Mouse (Mus musculus) mouse embryonic stem cell (cell line): ENCODE data around the gene Wdr83os.

Source experiments
- in situ Hi-C, 2 experiments: fragments of 300-500 bp; cut with MboI; formaldehyde crosslinking; loops; 1 replicate in 1 of 2; 3 replicates in 1 of 2; pipeline ENCODE4 v1.14.3; 2019 to 2020; ENCODE audit warnings: low sequenced_read_pairs in 2 of 2, low pct_unique_long_range_greater_than_20kb in 1 of 2, mixed read lengths in 1 of 2; ENCODE audit not compliant: unreplicated experiment in 1 of 2

Wdr83os gene

DNA sequence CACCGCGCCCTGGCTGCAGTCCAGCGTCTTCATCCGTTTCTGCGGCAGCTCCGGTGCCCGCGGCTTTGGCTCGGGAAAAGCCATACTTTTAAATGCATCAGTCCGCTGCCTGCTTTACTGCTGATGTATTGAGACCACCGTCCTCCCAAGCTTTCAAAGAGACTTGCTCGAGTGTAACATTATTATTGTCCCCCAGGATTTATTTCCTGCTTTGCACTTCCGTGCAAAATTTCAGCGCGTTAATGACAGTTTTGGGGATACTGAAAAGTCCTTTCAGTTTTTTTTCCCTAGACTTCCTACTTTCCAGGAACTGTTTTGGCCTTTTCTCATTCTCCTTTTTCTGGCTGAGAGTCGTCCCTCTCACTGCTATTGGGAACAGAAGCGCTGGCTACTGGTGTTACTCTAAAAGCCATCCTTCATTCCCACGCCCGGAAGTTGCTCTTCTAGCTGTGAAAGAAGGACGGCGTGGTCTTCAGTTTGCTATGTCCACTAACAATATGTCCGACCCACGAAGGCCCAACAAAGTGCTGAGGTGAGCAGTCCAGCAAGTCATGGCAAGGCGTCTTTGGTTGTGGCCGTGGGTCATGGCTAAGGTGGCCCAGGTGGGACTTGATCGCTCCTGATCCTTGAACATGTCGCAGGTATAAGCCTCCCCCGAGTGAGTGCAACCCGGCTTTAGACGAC lies at the start of gene Wdr83os:
Wdr83os (plus strand) TSS at position 209 of the 684 bp plus-strand sequence.
- in situ Hi-C loops, result no loop called here

DNA sequence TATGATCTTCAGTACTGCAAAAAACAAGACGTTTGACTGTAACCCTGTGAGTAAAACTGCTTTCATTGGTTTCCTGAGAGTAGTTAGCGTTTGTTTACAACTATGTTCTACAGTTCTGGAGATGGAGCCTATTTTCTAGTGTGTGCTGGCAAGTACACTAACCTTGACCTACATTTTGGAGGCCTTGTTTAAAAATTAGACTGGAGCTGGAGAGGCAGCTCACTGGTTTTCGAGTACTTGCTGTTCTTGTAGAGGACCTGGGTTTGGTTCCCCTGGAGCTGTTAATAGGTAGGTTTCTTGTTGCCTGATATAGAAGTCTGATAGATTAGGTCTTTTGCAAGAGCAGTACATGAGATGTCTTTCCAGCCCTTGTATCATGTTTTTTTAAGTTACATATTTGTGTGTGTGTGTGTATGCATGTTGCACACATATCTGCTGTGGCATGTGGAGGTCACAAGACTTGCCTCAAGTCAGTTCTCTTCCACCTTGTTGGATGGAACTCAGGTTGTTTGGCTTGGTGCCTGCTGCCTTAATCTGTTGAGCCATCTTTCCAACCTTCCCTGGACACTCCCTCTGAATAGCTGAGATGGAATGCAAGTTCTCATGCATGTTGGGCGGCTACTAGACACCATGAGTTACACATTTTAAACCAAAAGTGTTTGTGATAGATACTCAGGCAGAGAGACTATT lies 47.8 kb upstream of the Wdr83os start:
- in situ Hi-C loops, result no loop called here

DNA sequence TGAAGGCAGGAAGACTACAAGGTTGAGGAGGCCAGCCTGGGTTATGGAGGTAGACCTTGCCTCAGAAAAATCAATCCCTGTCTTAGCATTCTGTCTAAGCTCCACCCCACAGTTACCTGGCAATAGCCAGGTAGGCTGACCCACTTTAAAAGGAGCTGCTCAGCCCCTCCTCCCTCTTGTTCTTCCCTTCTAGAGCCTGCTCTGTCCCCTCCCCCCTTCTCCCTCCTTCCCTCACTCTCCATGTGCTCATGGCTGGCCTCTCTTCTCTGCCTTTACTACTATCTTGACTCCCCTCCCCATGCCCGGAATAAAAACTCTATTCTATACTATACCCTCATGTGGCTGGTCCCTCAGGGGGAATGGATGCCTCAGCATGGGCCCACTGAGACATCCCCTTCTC lies 46.7 kb upstream of the Wdr83os start:
- in situ Hi-C loops, result no loop called here

DNA sequence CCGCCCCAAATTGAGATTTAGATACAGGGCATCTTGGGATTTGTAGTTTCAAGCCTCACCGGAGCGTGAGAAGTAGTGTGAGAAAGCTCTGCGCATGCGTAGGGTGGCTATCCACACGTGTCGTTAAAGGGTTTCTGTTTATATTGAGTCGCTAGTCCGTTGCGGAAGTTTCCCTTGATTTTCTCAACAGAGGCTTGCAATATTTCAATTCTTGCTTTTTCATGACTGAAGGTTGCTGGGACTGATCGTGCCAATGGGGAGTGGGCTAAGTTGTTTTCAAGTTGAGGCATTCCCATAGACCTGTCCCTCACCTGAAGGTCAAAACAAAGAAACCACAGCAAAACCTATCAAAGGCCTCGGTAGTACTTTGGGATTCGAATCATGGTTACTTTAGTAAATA lies 45.8 kb upstream of the Wdr83os start:
- in situ Hi-C loops, result no loop called here

DNA sequence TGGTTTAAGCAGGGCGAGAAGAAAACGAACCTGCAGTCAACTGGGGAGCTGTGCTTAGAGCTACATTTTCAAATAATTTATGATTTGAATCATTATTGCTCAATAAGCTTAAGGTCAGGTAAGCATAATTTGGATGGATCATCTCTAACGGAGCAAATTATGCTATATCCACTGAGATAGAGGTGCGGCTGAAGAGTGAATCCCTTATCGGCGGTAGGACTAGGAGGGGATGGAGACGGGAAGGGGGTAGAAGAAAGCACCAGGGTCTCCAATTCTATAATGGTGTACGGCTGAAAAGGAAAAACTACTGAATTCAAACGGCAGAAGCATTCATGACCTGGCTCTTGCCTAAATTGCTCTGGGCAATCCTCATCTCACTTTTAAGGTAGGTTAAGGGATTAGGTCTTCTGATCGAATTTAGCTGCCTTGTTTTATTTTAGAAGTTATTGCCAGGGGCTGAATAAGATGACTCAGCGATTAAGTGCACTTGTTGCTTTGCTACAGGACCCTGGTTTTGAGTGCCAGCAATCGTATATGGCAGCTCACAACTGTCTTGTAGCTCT lies 45.3 kb upstream of the Wdr83os start:
- in situ Hi-C loops, result no loop called here

DNA sequence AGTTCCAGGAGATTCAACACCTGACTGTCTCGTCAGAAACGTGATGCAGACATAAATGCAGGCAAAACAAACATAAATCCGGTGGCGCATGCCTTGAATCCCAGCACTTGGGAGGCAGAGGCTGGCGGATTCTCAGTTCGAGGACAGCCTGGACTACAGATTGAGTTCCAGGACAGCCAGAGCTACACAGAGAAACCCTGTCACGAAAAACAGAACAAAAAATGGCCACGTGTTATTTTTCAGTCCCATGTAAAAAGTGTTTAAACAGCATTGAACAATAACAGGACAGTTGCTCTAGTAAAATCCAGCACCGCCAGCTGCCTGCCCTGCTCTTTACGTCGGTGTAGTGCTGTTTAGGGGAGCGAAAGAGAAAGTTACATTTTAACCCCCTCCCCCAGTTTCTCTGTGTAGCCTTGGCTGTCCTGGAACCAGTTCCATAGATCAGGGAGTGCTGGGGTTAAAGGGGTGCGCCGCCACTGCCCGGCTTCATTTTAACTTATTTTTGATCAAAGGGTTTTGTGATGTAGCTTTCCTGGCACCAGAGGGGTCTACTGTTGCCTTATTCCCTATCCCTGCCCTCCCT lies 44.7 kb upstream of the Wdr83os start:
- in situ Hi-C loops, result no loop called here

DNA sequence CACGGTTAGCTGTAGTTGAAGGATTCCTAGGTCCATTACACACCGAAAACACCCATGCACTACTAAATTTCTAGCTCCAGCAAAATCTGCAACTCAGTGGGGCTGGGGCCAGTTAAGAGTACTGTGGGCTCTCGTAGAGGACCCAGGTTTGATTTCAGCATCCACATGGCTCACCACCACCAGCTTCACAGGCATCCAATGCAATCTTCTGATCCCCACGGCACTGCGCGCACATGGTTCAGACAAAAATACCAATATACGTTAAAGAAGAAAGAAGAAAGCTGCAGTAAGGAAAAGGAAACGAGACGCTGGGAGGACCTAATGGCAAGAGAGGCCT lies 44.2 kb upstream of the Wdr83os start:
- in situ Hi-C loops, result no loop called here

DNA sequence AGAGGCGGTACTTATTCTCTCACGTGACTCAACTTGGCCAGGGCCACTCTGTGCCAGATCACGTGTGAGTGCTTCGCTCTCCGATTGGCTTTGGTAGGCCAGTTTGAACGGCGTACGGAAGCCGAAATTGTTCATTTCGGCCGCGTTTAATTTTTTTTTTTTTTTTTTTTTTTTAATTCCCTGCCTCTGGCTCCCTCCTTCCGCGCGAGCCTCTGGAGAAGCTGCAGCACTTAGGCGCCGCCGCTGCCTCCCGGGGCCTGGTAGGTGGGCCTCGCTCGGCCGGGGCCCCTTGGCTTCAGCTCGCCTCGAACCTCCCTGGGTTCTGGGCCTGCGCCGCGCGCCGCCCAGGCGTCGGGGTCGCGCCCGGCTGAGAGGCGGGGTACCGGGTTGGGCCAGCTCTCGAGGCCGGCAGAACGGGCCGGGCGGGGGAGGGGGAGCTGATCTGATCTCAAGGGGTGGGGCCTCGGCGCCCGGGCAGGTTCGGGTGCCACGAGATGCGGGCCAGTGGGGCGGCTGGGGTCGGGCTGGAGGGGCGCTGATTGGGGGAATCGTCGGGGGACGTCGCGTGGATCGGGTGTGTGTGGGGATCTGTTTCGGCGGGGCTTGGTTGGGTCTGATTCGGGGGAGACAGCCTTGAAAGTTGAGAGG lies 43.7 kb upstream of the Wdr83os start, which contains the start of gene Tnpo2:
Tnpo2 (plus strand) TSS at position 198 of the 648 bp plus-strand sequence.
- in situ Hi-C loops, result no loop called here

DNA sequence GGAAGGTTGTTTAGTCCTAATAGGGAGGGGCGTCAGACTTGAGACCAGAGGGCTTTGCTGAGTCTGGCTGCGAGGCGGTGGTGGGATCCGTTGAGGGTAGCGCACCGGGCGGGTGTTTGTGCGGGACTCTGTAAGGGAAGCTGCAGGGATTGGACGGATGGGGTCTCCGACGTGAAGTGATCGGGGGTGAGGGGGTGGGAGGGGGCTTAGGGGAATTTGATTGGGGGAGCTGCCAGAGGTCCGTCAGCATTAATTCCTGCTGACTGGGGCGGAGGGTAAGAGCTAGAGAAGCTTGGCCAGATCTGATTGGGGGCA lies 43.2 kb upstream of the Wdr83os start:
- in situ Hi-C loops, result no loop called here

DNA sequence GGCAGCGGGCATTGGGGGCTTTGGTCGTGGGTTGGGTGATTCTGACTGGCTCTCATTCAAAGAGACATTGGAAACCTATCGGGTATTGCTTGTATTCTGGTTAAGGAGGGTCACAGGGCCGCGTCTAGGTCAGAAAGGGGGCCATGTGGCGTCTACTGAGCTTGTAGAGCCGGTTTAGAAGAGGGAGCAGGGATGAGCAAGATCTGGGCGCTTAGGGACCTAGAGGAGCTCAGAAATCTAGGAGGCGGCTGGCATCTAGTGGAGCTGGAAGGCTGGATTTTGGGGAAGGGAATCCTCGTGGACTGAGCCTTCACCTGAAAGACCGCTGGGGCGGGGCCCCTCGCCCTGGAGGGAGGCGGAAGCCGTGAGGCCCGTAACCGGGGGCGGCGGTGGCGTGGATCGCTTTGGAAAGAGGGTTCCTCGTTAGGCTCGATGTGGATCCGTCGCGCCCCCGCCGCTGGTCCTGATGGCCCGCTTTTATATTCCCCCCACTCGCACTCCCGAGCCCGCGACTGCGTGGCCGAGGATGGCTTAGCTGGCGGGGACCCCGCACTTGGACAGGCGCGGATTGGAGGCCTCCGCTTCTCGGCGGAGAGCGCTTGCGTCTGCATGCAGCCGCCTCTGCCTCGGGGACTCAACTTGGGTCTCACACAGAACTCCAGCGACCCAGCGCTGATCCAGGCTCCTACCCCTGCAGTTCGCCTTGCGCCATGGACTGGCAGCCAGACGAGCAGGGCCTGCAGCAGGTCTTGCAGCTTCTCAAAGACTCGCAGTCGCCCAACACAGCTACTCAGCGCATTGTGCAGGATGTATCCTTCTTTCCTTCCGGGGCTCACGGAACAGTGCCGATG lies 42.6 kb upstream of the Wdr83os start:
- in situ Hi-C loops, result no loop called here

DNA sequence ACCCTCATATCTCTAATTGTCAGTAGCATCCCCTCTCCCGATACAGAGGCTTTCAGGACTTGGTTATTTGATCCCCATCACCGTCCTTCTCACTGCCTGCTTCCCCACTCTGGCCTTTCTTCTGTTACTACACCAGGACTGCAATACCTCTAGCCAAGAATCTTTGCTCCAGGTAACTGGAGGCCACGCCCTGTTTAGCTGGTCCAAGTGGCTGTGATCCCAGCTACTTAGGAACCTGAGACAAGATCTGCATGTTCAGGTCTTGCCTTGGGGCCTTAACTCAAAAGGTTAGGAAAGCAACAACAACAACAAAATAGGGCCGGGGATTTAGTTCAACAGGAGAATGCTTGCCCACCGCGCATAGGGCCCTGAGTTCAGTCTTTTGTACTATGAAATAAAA lies 36.9 kb upstream of the Wdr83os start:
- in situ Hi-C loops, result no loop called here

DNA sequence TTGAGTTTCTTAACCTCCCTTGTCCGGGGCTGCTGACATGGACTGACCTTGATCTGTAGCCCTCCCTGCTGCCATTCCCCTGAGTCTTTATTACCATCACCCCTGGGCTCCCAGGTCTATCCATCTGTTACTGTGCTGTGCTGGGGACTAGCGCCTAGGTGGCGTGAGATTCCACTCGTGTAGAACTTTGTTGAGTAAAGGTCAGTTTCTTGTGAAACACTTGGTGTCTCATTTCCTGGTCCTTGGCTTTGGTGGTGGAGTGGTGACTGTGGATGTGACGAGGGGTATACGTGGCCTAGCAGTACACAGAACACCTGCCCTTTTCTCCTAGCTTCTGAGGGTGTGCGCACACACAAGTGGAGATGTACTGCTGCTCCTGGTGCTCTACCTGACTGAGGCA lies 23.2 kb upstream of the Wdr83os start:
- in situ Hi-C loops, result no loop called here

DNA sequence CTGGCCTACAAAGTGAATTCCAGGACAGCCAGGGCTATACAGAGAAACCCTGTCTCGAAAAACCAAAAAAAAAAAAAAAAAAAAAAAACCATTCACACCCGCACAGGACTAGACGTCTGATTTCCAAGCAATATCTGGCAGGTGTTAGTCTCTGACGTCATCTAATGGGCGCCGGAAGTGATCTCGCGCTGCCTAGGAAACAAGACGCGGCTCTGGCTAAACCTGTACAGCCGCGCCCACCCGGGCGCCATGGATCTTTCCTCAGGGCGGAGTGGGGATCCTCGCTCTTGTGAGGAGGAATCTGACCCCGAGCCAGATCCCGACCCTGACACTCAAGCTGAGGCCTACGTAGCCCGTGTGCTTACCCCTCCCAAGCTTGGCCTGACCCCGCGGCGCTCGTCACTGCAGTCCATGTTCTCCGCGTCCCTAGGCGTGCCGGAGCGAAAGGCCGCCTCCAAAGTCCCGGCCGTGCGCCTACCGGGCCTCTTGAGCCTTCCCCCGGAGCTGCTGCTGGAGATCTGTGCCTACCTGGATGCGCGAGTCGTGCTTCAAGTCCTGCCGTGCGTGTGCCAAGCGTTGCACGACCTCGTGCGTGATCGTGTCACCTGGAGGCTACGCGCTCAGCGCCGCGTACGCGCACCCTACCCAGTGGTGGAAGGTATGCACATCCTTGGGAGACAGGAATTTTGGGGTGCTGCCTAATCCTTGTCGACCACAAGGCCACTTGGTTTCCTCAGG lies 20.5 kb upstream of the Wdr83os start, which contains the start of gene Fbxw9:
Fbxw9 (plus strand) TSS at position 177 of the 738 bp plus-strand sequence.
- in situ Hi-C loops, result no loop called here

DNA sequence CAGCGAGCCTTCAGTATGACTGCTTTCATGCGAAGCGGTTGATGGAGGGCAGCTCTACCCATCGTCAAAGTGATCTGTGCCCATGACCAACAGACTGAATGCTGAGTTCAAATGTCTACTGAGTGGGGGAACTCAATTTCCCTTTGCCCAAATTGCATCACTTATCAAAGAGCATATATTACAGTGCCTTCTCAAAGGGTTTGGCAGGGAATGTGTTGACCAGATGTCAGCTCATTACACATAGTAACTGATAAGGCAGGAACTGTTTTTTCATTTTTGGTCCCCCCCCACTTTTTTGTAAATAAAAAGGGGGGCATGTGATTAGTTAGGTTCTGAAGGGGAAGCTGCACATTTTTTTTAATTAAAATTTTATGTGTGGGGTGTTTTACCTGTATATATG lies 17.9 kb upstream of the Wdr83os start:
- in situ Hi-C loops, result no loop called here

DNA sequence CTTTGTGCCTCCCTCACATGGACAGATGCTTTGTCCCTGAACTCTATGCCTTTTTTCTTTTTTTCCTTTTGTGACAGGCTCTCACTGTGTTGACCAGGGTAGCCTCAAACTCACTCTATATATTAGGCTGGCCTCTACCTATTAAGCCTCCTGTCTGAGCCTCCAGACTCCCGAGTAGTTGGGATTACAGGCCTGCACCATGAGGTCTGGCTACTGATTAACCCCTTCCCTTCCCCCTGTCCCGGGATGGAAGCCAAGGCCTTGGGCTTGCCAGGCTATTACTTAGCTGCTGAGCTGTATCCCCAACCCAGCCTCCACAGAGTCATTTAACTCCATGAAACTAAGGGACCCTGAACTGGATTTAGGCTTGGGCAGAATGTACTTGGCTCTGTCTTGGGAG lies 15.3 kb upstream of the Wdr83os start:
- in situ Hi-C loops, result no loop called here

DNA sequence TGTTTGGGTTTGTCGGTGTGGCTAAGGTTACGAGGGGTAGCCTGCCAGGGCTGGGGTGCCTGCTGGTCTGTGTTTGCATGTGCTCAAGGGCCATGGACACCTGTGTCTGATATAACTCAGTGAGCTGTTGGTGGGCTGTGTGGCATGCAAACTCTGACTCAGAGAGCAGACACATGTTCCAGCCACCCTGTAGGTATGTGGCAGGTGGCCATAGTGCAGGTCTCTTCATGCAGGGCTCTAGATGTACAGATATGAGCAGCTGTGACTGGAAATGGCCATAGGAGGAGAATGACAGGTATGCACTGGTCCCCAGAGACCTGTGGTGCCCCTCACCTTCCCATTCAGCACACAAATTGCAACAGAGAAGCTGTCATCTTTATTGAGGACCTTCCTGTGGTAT lies 13.4 kb upstream of the Wdr83os start:
- in situ Hi-C loops, result no loop called here

DNA sequence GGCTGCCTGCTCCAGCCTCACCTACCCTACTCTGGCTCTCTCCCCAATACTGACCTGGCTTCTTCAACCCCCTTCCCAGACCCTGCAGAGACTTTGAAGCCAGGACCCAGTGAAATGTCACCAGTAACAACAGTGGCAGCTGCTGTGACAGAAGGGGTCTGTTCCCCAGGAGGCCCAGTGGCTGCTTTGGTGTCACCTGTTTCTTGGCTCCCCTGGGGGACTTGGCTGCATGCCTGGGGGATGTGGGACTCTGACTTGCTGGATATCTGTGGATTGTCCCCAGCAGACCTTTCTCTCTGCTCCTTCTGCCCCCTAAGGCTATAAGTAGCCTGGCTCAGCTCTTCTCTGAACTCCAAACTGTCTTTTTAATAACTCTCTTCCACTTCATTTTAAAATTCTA lies 12.6 kb upstream of the Wdr83os start, which contains the start of gene Gm5741:
Gm5741 (minus strand) TSS at position 1 of the 400 bp plus-strand sequence.
- in situ Hi-C loops, result no loop called here

DNA sequence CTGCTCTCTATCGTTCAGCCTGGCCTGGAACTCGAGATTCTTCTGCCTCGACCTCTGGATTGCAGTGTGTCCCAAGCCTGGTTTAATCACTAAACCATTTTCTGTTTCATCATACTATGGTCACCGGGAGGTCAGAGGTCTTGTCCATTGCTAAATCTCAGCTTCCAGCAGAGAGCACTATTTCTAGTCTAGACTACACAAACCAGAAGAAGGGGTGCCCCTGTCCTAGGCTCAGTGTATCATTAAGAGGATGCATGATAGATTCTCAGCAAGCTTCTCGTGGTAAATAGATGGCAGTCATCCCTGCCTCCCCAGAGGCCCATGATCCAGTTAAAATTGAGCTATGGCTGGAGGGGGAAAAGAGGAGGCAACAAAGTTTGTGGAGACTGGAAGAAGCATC lies 9.5 kb upstream of the Wdr83os start:
- in situ Hi-C loops, result no loop called here
